Mouse (Mus musculus) megakaryocyte, embryonic 14.5 days (primary cell): ENCODE data around the gene Ola1. TPM values are rescaled to one million over a fixed set of nuclear protein-coding genes. Genes with fewer than 3 reads are reported as not detected.

Experiments used
- H3K27me3 ChIP-seq: replicated peaks from 2 replicates; pipeline ENCODE3; 2012; ENCODE audit warnings: inconsistent platforms
- H3K36me3 ChIP-seq: replicated peaks from 2 replicates; pipeline ENCODE3; 2012; ENCODE audit warnings: low read length, inconsistent platforms, mixed read lengths
- H3K4me1 ChIP-seq: 2 replicates; pipeline ENCODE4 v1.6.1; 2012; ENCODE audit warnings: inconsistent platforms
- H3K4me3 ChIP-seq: replicated peaks from 2 replicates; pipeline ENCODE3; 2012; ENCODE audit warnings: moderate library complexity, mild to moderate bottlenecking, inconsistent platforms
- H3K9me3 ChIP-seq: 2 replicates; pipeline ENCODE4 v1.6.1; 2012; ENCODE audit warnings: inconsistent platforms
- FLI1 ChIP-seq: IDR thresholded peaks from 2 replicates; pipeline ENCODE4 v1.6.1; 2012; ENCODE audit warnings: low read length, inconsistent platforms, mixed read lengths
- GATA1 ChIP-seq: IDR thresholded peaks from 3 replicates; pipeline ENCODE4 v1.6.1; 2012; ENCODE audit warnings: mixed read lengths, low read length, inconsistent platforms, borderline replicate concordance
- polyA plus RNA-seq: library from polyadenylated mRNA; stranded (reverse); fragments of >175 nt; gene quantifications from 2 replicates; pipeline ENCODE4 v1.2.3, GENCODE M21; 2012; ENCODE audit warnings: low replicate concordance; ENCODE audit not compliant: insufficient read depth

The Ola1 gene
- polyA plus RNA-seq, 1 experiment, result 26.7 TPM

- Histone ChIP-seq H3K4me1 (peaks cover 30% of the 10 kb centered on the region), H3K36me3 (peaks cover 21% of the 10 kb centered on the region), H3K4me3 (no peak overlapping the region), H3K27me3 (no peaks in the 10 kb centered on the region), H3K9me3 (no peaks in the 10 kb centered on the region)
- TF ChIP-seq FLI1 (no peak), GATA1 (no peak)
Observed at GRCm38 (mm10) chr2:73160772-73161171, 58.0 kb downstream of the Ola1 start.

GRCm38 (mm10) chr2:73157202-73157601 is 61.5 kb downstream of the Ola1 start:
- no peaks in the 10 kb centered on the region for H3K9me3 ChIP-seq
- TF ChIP-seq FLI1 (no peak), GATA1 (no peak)
- no peaks in the 10 kb centered on the region for H3K27me3 ChIP-seq
- no peak overlapping the region for H3K4me3 ChIP-seq
- peaks cover 43% of the 10 kb centered on the region for H3K36me3 ChIP-seq
- peaks cover 30% of the 10 kb centered on the region for H3K4me1 ChIP-seq

DNA sequence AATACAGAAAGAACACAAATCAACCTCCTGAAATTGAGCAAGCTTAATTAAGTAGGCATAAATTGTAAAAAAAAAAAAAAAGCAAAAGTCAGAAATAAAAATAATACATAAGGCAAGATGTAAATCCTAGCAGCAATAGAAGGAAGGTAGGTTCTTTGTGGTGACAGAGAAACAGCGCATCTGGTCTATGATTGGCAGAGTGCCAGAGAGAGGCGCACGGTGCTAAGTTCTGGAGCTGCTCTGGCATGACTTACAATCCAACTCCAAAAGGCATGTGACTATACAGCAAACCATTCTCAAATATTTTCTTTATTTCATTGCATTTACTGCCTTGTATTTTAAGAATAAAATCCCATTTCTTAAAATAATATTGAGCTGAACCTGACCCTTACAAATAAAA is 68.2 kb downstream of the Ola1 start:
- TF ChIP-seq FLI1 (no peak), GATA1 (no peak)
- no peaks in the 10 kb centered on the region for H3K9me3 ChIP-seq
- no peak overlapping the region for H3K4me3 ChIP-seq
- H3K27me3 ChIP-seq, result no peaks in the 10 kb centered on the region
- H3K4me1 ChIP-seq, result peaks cover 14% of the 10 kb centered on the region
- peaks cover 53% of the 10 kb centered on the region for H3K36me3 ChIP-seq

- Histone ChIP-seq H3K9me3 (no peaks in the 10 kb centered on the region), H3K36me3 (peaks cover 26% of the 10 kb centered on the region), H3K4me3 (no peak overlapping the region), H3K27me3 (no peaks in the 10 kb centered on the region), H3K4me1 (peaks cover 14% of the 10 kb centered on the region)
- no peak for TF ChIP-seq FLI1
Observed at GRCm38 (mm10) chr2:73146111-73146510, 72.6 kb downstream of the Ola1 start.

DNA sequence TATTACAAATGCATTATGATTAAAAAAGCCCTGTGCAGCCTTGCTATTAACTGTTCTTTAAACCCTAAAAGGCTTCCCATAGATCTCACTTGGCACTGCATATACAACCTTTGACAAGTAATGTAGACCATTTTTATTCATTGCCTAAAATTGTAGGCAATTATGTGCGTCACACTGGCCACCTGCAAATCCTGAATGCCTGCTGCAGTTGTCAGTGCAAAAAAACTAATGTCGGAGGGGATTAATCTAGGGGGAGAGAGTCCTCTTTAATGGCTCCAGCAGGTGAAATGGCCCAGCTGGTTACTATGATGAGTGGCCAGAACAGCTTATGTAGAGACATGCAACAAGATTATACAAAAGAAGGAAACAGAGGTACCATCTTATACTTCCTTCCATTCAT is 75.0 kb downstream of the Ola1 start:
- Histone ChIP-seq H3K36me3 (peaks cover 28% of the 10 kb centered on the region), H3K9me3 (no peaks in the 10 kb centered on the region), H3K4me3 (no peak overlapping the region), H3K4me1 (peaks cover 14% of the 10 kb centered on the region), H3K27me3 (no peaks in the 10 kb centered on the region)
- TF ChIP-seq FLI1 (no peak), GATA1 (no peak)

DNA sequence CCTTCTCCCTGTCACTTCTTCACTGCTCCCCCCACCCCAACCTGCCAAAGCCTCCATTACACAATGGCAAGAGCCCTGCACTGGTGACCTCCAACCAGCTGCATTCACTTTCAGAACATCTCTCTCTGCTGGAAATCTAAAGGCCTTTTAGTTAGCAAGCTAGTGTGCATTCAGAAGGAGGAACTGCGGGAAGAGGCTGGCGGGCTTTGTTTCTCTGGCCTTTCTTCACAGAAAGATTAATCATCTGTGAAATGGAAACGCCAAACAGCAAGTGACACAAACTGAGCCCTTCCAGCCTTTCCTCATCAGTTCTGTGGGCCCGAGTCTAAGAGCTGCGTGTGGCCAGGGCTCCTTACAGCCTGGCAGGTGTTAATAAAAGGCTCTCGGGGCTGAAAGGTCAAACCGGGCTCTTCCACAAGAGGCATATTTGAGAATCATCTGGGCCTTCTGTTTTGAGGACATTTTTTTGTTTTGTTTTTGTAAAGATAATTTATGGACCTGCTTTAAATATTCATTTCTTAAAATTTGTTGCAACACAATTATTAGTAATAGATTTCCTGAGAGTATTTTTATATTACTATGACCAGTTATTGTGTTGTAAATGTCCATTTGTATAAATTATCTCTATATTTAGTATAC is 75.8 kb downstream of the Ola1 start:
- TF ChIP-seq FLI1, result no peak
- no peak for TF ChIP-seq GATA1
- Histone ChIP-seq H3K4me1 (peaks cover 14% of the 10 kb centered on the region), H3K36me3 (peaks cover 25% of the 10 kb centered on the region), H3K9me3 (no peaks in the 10 kb centered on the region), H3K27me3 (no peaks in the 10 kb centered on the region), H3K4me3 (no peak overlapping the region)

DNA sequence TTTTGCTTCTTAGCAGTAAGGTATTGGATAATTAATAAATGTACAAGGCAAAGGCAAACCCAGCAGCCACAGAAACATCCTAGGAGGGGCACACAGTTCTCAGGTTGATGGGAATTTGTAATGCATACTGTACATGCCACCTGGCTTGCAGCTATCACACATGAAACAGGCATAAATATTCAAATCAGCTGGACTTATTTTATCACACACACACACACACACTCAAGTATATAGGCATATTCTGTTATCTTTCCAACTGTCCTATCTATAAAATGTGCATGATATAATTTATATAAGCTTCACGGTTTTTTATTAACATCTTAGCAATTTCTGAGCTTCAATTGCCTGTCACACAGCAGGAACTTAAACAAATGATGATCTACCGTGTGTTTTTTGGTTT is 85.8 kb downstream of the Ola1 start:
- Histone ChIP-seq H3K27me3 (no peaks in the 10 kb centered on the region), H3K9me3 (no peaks in the 10 kb centered on the region), H3K4me1 (no peaks in the 10 kb centered on the region), H3K4me3 (no peak overlapping the region), H3K36me3 (peaks cover 14% of the 10 kb centered on the region)
- no peak for TF ChIP-seq GATA1
- no peak for TF ChIP-seq FLI1

DNA sequence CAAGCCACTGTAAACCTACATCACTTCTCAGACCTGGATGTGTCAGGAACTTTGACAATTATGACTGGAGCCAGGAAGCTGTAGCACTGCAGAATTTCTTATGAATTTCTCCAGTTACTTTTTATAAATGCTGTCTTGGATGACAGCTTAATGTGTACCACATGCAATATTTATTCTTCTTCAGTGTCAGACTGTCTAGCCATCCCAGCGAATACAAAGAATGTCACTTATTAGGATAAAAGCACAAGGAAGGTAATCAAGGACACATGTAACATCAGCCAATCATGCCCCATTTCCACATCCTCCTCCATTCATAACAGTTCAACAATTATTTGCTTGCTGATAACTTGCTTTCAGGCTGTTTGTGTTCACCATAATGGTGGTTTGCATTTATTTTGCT is 91.0 kb downstream of the Ola1 start:
- TF ChIP-seq FLI1 (no peak), GATA1 (no peak)
- H3K4me3 ChIP-seq, result no peak overlapping the region
- H3K27me3 ChIP-seq, result no peaks in the 10 kb centered on the region

GRCm38 (mm10) chr2:73118781-73119180 is 99.9 kb downstream of the Ola1 start:
- Histone ChIP-seq H3K27me3 (no peaks in the 10 kb centered on the region), H3K4me3 (no peak overlapping the region), H3K4me1 (no peaks in the 10 kb centered on the region), H3K36me3 (peaks cover 10% of the 10 kb centered on the region), H3K9me3 (no peaks in the 10 kb centered on the region)
- TF ChIP-seq GATA1, result no peak

More for the DNA sequence above, 91.0 kb downstream of the Ola1 start:
- H3K9me3 ChIP-seq, result no peaks in the 10 kb centered on the region
- H3K4me1 ChIP-seq, result peaks cover 4% of the 10 kb centered on the region; the same call in 1 of the 2 replicates
- no peaks in the 10 kb centered on the region for H3K36me3 ChIP-seq

DNA sequence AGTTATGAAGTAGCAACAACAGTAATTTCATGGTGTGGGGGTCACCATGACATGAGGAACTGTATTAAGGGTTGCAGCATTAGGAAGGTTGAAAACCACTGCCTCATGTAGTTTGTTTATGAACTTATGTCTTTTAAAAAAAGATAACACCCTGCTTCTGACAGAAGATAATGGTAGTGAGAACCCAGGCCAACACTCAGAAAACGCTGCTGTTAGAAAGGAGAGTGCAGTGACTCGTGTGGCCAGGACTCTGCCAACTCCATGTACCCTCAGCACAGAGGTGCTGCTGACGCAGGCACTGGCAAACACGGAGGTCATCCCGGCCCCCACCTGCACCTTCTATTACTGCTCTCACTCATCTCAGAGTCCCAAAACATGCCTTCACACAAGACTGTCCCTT is 111.6 kb downstream of the Ola1 start:
- Histone ChIP-seq H3K4me3 (no peak overlapping the region), H3K27me3 (no peaks in the 10 kb centered on the region), H3K36me3 (peaks cover 22% of the 10 kb centered on the region), H3K9me3 (no peaks in the 10 kb centered on the region), H3K4me1 (no peaks in the 10 kb centered on the region)
- TF ChIP-seq GATA1 (no peak), FLI1 (no peak)

DNA sequence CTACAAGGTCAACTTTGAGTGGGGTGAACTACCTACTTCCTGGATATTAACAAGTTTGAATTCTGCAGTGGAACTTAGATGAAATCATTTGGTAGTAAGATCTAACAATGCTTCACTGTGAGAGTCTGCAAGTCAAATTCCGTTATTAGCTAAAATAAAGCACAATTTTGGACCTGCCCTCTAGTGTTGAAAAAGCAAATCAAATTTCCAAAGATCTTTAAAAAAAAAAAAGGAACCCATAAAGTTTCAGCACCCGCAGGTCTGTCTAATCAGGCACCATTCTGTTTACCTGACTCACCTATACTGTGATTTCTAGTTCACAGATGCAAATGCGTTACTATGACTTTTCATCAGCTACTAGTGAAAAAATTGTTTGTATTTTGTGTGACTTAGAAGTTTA is 122.2 kb downstream of the Ola1 start:
- no peaks in the 10 kb centered on the region for H3K9me3 ChIP-seq
- H3K4me1 ChIP-seq, result 0 out of 2 replicates have a peak, but pooled peaks cover 4% of the 10 kb centered on the region
- no peaks in the 10 kb centered on the region for H3K27me3 ChIP-seq
- H3K4me3 ChIP-seq, result no peak overlapping the region
- H3K36me3 ChIP-seq, result peaks cover 46% of the 10 kb centered on the region
- TF ChIP-seq GATA1 (no peak), FLI1 (no peak)
